Mouse (Mus musculus) embryonic facial prominence, embryonic 15.5 days (tissue): ENCODE measurements around the gene Defa32. TPM values are rescaled to one million over a fixed set of nuclear protein-coding genes. Genes with fewer than 3 reads are reported as not detected.
"Not testable (repeated sequence)": the region's sequence is repeated elsewhere in the genome, so short reads cannot be mapped to it uniquely, and the experiment has no call there.

ENCODE experiments used
- ATAC-seq: fragments of 200-750 bp; cut with Nextera tagmentation; 2 replicates; pipeline ENCODE4 v1.8.0; 2017; ENCODE audit warnings: low read depth, moderate TSS enrichment; ENCODE audit not compliant: insufficient number of reproducible peaks, low FRiP score, low TSS enrichment
- H3K27ac ChIP-seq: fragments of 300-500 bp; sonication (generic); replicated peaks from 2 replicates; pipeline ENCODE4 v1.5.1; 2015; ENCODE audit warnings: mild to moderate bottlenecking, inconsistent platforms
- H3K27me3 ChIP-seq: fragments of 300-500 bp; sonication (generic); 2 replicates; pipeline ENCODE4 v1.6.1; 2015; ENCODE audit warnings: inconsistent platforms
- H3K36me3 ChIP-seq: fragments of 300-500 bp; sonication (generic); 2 replicates; pipeline ENCODE4 v1.6.1; 2015; ENCODE audit warnings: mild to moderate bottlenecking, inconsistent platforms
- H3K4me1 ChIP-seq: fragments of 300-500 bp; sonication (generic); 2 replicates; pipeline ENCODE4 v1.6.1; 2015; ENCODE audit warnings: inconsistent platforms
- H3K4me2 ChIP-seq: fragments of 300-500 bp; sonication (generic); replicated peaks from 2 replicates; pipeline ENCODE4 v1.6.1; 2015; ENCODE audit warnings: mild to moderate bottlenecking, inconsistent platforms
- H3K4me3 ChIP-seq: fragments of 300-500 bp; sonication (generic); replicated peaks from 2 replicates; pipeline ENCODE4 v1.5.1; 2015; ENCODE audit warnings: mild to moderate bottlenecking, inconsistent platforms
- H3K9ac ChIP-seq: fragments of 300-500 bp; sonication (generic); 2 replicates; pipeline ENCODE4 v1.6.1; 2015; ENCODE audit warnings: inconsistent platforms
- H3K9me3 ChIP-seq: fragments of 300-500 bp; sonication (generic); replicated peaks from 2 replicates; pipeline ENCODE4 v1.6.1; 2016; ENCODE audit warnings: inconsistent platforms
- WGBS: fragments of 180-500 bp; shearing (Covaris S2); methylation state at CpG from one replicate; pipeline ENCODE4 v1.1.7; 2015; 5-methylcytosine and 5-hydroxymethylcytosine counted together
- polyA plus RNA-seq: library from polyadenylated mRNA; unstranded; fragments of >200 nt; fragmentation: Nextera tagmentation; extraction: Ambion mirVana; gene quantifications from 2 replicates; pipeline ENCODE4 v1.2.1, GENCODE M21; 2015

Defa32 gene
- polyA plus RNA-seq, result not detected in 2 replicates

GRCm38 (mm10) chr8:21528732-21529131, at the start of gene Defa32:
TSS of gene Defa32 (plus strand) at chr8:21529032.
- H3K4me2 ChIP-seq, H3K27ac ChIP-seq, H3K9ac ChIP-seq, H3K27me3 ChIP-seq, H3K36me3 ChIP-seq, H3K9me3 ChIP-seq, ATAC-seq, H3K4me3 ChIP-seq, H3K4me1 ChIP-seq: not testable (repeated sequence)
- WGBS, result no CpG with 5 or more reads among the region's 2 CpGs

DNA sequence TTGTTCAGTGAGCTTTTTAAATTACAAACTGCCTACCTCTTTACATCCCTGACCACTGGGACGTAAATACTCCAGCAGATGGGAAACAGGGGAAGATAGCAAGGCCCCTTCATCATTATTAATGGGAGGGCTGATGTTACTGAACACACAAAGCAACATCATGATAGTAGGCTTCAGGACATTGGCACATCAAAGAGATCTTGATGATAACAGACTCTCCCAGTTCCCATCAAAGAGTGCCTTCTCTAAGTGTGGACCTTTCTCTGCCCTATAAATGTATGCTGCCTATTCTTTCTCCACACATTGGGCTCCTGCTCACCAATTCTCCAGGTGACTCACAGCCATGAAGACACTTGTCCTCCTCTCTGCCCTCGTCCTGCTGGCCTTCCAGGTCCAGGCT, 19.9 kb upstream of the Defa32 start, which contains the start of gene Defa20:
Gene Defa20, plus strand, starts transcription at position 301 of the 400 bp plus-strand sequence.
- no CpG with 5 or more reads among the region's 2 CpGs for WGBS
- not testable (repeated sequence) for H3K27ac ChIP-seq, H3K4me2 ChIP-seq, H3K4me1 ChIP-seq, ATAC-seq, H3K9ac ChIP-seq, H3K27me3 ChIP-seq, H3K9me3 ChIP-seq, H3K36me3 ChIP-seq, H3K4me3 ChIP-seq

DNA sequence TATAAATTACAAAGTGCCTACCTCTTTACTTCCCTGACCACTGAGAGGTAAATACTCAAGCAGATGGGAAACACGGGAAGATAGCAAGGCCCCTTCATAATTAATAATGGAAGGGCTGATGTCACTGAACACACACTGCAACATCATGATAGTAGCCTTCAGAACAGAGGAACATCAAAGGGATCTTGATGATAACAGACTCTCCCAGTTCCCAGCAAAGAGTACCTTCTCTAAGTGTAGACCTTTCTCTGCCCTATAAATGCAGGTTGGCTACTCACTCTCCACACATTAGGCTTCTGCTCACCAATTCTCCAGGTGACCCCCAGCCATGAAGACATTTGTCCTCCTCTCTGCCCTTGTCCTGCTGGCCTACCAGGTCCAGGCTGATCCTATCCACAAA, 36.3 kb downstream of the Defa32 start, which contains the start of gene Defa37:
Gene Defa37, plus strand, starts transcription at position 301 of the 400 bp plus-strand sequence.
- not testable (repeated sequence) for H3K27ac ChIP-seq, H3K36me3 ChIP-seq, H3K9ac ChIP-seq, H3K27me3 ChIP-seq, H3K4me2 ChIP-seq, ATAC-seq, H3K9me3 ChIP-seq, H3K4me3 ChIP-seq, H3K4me1 ChIP-seq
- no CpG with 5 or more reads among the region's 1 CpGs for WGBS

Other genes with a start within 250 kb of the Defa32 start
- not detected in 2 replicates for gene Defa27, start 213.5 kb upstream of the Defa32 start, polyA plus RNA-seq
- not detected in 2 replicates for gene Defa29, start 202.0 kb upstream of the Defa32 start, polyA plus RNA-seq
- gene Defa2, start 150.5 kb upstream of the Defa32 start, polyA plus RNA-seq, result not detected in 2 replicates
- not detected in 2 replicates for gene Defa33, start 137.2 kb upstream of the Defa32 start, polyA plus RNA-seq
- not detected in 2 replicates for gene Defa36, start 101.6 kb upstream of the Defa32 start, polyA plus RNA-seq
- gene Gm7849, start 72.5 kb upstream of the Defa32 start, polyA plus RNA-seq, result not detected in 2 replicates
- gene Defa20, start 19.8 kb upstream of the Defa32 start, polyA plus RNA-seq, result not detected in 2 replicates
- not detected in 2 replicates for gene Defa37, start 36.4 kb downstream of the Defa32 start, polyA plus RNA-seq
- not detected in 2 replicates for gene Defa28, start 54.0 kb downstream of the Defa32 start, polyA plus RNA-seq
- not detected in 2 replicates for gene Gm7861, start 65.5 kb downstream of the Defa32 start, polyA plus RNA-seq
- not detected in 2 replicates for gene Defa26, start 89.2 kb downstream of the Defa32 start, polyA plus RNA-seq
- not detected in 2 replicates for gene Defa17, start 126.7 kb downstream of the Defa32 start, polyA plus RNA-seq
- not detected in 2 replicates for gene Defa34, start 136.8 kb downstream of the Defa32 start, polyA plus RNA-seq
- not detected in 2 replicates for gene AY761184, start 174.6 kb downstream of the Defa32 start, polyA plus RNA-seq
- gene Defa24, start 205.5 kb downstream of the Defa32 start, polyA plus RNA-seq, result not detected in 2 replicates